In the genomic region with DNA sequence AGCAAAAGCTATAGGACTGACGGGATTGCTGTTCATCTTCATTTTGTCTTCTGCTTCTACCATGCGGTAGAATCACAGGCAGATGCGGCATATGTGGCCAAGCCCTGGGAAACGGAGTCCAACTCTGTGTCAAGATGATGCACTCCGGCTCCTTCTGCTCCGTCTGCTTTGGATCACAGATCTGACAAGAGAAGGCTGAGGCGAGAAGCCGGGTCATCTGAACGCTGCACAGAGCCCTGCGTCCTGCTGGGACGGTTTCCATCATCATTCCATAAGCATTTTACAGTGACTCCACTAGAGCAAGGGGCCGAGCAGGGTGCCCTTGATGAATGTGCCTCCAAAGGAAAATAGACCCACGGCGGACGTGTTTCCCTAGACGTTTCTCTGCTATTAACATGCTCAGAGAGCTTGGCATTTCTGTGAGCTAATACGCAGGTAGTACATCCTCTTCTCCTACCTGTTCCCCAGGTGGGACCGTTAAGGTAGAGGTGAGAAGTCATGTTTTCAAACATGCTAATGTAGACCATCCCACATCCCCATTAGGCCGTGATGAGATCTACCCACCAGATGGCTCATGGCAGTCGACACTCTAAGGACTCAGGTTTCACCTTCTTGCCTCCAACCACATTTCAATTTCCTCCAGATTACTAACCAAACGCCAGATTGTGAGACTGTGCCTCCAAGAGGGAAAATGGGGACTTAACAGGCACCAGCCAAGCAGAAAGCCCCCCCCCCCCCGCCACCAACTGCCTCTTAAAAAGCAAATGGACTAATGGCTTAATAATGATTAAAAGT, we compare ENCODE assay signal across 12 mouse cellular contexts.
DNase-seq lines count a peak whose midpoint lies in the region; ATAC-seq lines count a peak whose summit lies in the region.
"Had no signal": no experiment of that assay in that cellular context is flagged by ENCODE, and none has a peak within 500 bp of the region (broad histone marks: within the 10 kb centered on the region; RNA-seq: fewer than 3 reads in every experiment).

No protein-coding gene starts in this region.

- DNase-seq in heart, embryonic 10.5 days (ENCODE audit: low spot score) = no peak
- DNase-seq in kidney, postnatal 4 days = peak; percentile 37 to 58
- no peak for DNase-seq in kidney, postnatal 25 days
- peak; percentile 10 for DNase-seq in 416B (ENCODE audit: low read depth)
- peak; percentile 66 for DNase-seq in embryonic facial prominence, embryonic 14.5 days (ENCODE audit: low spot score)
- DNase-seq in ovary, postnatal 10 days (ENCODE audit: low spot score) = no peak
- no peak for DNase-seq in gastrocnemius, postnatal 10 days
- DNase-seq: adrenal gland, adult 8-10 months; thymus, postnatal 4 days had no signal

- H3K4me2 ChIP-seq in heart, embryonic 14.5 days (ENCODE audit: low read length) = no peak overlapping the region
- H3K4me2 ChIP-seq in embryonic facial prominence, embryonic 14.5 days (ENCODE audit: low read depth, low read length) = no peak overlapping the region
- H3K4me2 ChIP-seq: heart, embryonic 12.5 days had no signal

- H3K9me3 ChIP-seq in heart, embryonic 14.5 days (ENCODE audit: control insufficient read depth, low read length) = no peaks in the 10 kb centered on the region
- no peaks in the 10 kb centered on the region for H3K9me3 ChIP-seq in heart, embryonic 10.5 days
- no peaks in the 10 kb centered on the region for H3K9me3 ChIP-seq in embryonic facial prominence, embryonic 14.5 days (ENCODE audit: control insufficient read depth, low read length)
- H3K9me3 ChIP-seq: heart, embryonic 12.5 days had no signal

- H3K27ac ChIP-seq in heart, embryonic 14.5 days (replicated peaks in 1 of 2; ENCODE audit: control insufficient read depth in 1 of 2, insufficient read depth in 1 of 2, low read depth in 2 of 2, low read length in 2 of 2) = no peak overlapping the region
- no peak overlapping the region for H3K27ac ChIP-seq in heart, embryonic 10.5 days
- peak overlapping the region; percentile 52 for H3K27ac ChIP-seq in embryonic facial prominence, embryonic 14.5 days (replicated peaks; ENCODE audit: low read depth, low read length)

- H3K36me3 ChIP-seq in heart, embryonic 14.5 days (ENCODE audit: control insufficient read depth, insufficient read depth, low read length) = no peaks in the 10 kb centered on the region
- H3K36me3 ChIP-seq in heart, embryonic 10.5 days = no peaks in the 10 kb centered on the region
- H3K36me3 ChIP-seq in embryonic facial prominence, embryonic 14.5 days (ENCODE audit: control insufficient read depth, insufficient read depth, low read length) = no peaks in the 10 kb centered on the region
- H3K36me3 ChIP-seq: heart, embryonic 12.5 days had no signal

- 64% methylated on average over 22 of the region's 22 CpGs for WGBS in heart, embryonic 14.5 days
- 75% methylated on average over 22 of the region's 22 CpGs for WGBS in heart, embryonic 10.5 days
- 57% methylated on average over 22 of the region's 22 CpGs for WGBS in embryonic facial prominence, embryonic 14.5 days

- H3K4me1 ChIP-seq in heart, embryonic 14.5 days (ENCODE audit: control insufficient read depth in 2 of 2, insufficient read depth in 2 of 2, low read length in 2 of 2) = no peaks in the 10 kb centered on the region
- no peaks in the 10 kb centered on the region for H3K4me1 ChIP-seq in heart, embryonic 10.5 days
- H3K4me1 ChIP-seq in embryonic facial prominence, embryonic 14.5 days (ENCODE audit: control insufficient read depth, insufficient read depth, low read length) = peaks cover 6% of the 10 kb centered on the region

- no peaks in the 10 kb centered on the region for H3K27me3 ChIP-seq in heart, embryonic 14.5 days (ENCODE audit: control insufficient read depth, insufficient read depth, low read length)
- no peaks in the 10 kb centered on the region for H3K27me3 ChIP-seq in heart, embryonic 10.5 days (ENCODE audit: insufficient read depth, poor library complexity, severe bottlenecking)
- no peaks in the 10 kb centered on the region for H3K27me3 ChIP-seq in embryonic facial prominence, embryonic 14.5 days (replicated peaks; ENCODE audit: control insufficient read depth, insufficient read depth, low read length)
- H3K27me3 ChIP-seq: heart, embryonic 12.5 days had no signal

- H3K9ac ChIP-seq in heart, embryonic 14.5 days (ENCODE audit: low read length) = no peak overlapping the region
- no peak overlapping the region for H3K9ac ChIP-seq in embryonic facial prominence, embryonic 14.5 days (ENCODE audit: low read depth, low read length)
- H3K9ac ChIP-seq: heart, embryonic 12.5 days had no signal

- 0 out of 2 replicates have a peak, but pooled peaks have one; percentile 39 for ATAC-seq in heart, embryonic 14.5 days (ENCODE audit: insufficient number of reproducible peaks, insufficient read depth, low FRiP score, low read depth)
- ATAC-seq in embryonic facial prominence, embryonic 14.5 days (ENCODE audit: low read depth) = peak; percentile 62; the same call in 1 of the 2 replicates
- ATAC-seq: CD4-positive, CD25-positive, alpha-beta regulatory T cell, adult 4 months had no signal

- H3K4me3 ChIP-seq in heart, embryonic 14.5 days (ENCODE audit: control insufficient read depth in 1 of 2, insufficient read depth in 1 of 2, low read depth in 1 of 2, low read length in 2 of 2) = no peak overlapping the region
- H3K4me3 ChIP-seq in heart, embryonic 10.5 days = no peak overlapping the region
- no peak overlapping the region for H3K4me3 ChIP-seq in embryonic facial prominence, embryonic 14.5 days (ENCODE audit: low read depth, low read length)
- H3K4me3 ChIP-seq: heart, embryonic 12.5 days had no signal

Comparison
In these comparisons a context has a peak if more than half of its experiments do, and no peak if none do; other contexts are left out.
1. DNase-seq: peak in kidney, postnatal 4 days (2 of 2), 416B (single experiment) and embryonic facial prominence, embryonic 14.5 days (single experiment); none in heart, embryonic 10.5 days (single experiment), kidney, postnatal 25 days (0 of 2), ovary, postnatal 10 days (single experiment) and gastrocnemius, postnatal 10 days (single experiment).